Mouse (Mus musculus): ENCODE results near the gene Trpm3.

Trpm3 gene

DNA sequence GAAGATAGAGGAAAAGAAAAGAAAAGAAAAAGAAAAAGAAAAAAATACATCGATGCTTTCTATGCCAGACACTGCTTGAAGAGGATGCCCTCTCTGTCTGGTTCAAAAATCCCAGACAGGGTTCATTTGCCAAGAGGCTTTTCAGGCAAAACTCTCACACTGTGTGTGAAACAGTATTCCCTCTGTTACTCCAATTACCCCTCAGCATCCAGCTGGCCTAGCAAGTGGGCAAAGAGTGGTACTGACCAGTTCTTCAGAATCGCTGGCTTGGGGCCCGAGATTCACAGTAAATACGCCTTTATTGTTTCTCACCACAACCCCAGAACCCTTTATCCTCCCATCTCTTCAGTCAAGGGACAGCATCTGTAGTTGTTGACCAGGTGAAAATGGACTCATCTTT, 178.5 kb downstream of the Trpm3 start:
- no peak for DNase-seq

DNA sequence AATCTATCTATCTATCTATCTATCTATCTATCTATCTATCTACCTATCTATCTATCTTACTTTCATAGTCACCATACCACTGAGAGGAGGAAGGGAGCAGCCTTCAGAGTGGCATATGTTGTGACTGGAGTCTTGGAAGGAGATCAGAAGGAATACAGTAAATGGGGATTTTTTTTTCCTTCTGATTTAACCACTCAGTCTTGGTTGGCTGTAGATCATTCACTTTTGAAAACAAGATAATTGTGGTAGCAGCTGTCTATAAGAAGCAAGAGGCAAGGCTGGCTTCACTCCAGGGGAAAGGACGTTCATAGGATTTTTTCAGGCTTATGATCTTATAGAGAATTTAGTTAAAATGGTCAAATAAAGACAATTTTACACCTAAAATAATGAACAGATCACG, 188.0 kb downstream of the Trpm3 start:
- no peak for DNase-seq

DNA sequence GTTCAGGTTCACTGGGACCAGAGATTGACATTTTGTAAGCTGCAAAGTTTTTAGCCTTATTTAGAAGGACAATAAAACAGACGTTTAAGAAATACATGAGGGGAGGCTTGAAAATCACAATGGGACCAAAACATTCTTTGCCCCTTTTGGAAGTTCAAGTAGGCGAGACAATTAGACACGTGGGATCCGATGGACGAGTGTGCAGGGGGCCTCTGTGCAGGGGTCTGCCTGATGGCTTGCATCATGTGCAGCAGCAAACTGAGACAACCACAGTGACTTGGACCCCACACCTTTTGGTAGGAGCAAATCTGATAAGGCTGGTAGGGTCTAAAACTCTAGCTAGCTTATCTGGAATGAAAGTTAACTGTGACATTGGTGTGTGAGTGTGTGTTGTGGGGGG, 188.4 kb downstream of the Trpm3 start:
- DNase-seq, result no peak

DNA sequence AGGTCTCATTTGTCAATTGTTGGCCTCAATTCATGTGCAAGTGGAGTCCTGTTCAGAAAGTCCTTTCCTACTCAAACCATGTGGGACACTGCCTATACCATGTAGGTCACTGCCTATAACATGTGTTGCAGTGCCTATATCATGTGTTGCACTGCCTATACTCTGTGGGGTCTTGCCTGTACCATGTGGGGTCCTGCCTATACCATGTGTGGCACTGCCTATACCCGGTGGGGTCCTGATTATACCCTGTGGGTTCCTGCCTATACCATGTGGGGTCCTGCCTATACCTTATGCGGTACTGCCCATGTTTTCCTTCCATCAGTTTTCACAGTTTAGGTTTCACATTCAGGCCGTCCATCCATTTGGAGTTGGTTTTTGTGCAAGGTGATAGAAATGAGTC, 197.4 kb downstream of the Trpm3 start:
- DNase-seq, result no peak

DNA sequence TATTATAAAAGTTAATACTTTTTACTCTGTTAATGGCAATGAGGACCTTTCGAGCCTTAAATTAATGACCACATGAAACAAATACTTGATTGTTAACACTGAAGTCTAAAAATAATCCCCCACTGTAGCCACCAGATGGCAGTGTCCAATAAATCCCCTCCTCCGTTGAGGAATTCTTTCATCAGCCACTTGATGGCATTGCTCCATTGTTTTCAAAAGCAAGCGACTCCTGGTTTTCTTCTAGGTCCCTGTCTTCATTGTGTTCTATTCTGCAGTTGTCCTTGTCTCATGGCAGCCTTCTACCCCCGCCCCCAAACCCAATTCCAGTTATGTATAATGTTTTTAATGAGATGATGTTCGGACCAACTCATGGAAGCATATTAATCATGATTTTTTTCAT, 198.6 kb downstream of the Trpm3 start:
- DNase-seq, result no peak

DNA sequence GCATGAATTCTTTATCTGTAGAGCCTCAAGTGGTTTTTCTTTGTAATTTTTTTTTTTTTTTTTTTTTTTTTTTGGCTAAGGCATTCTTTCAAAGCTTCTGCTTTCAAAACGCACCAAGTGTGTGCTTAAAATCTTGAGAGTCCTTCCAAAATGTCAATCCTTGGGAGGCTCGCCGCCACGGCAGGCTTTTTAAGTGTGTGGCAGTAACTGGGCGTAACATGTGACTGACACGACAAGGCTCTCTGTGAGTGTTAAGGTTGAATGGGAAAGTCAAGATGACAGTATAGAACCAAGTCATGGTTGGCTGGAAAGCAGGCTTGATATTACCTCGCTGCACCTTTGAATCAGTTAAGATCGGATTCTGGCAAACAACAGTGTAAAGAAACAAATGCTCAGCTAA, 200.1 kb downstream of the Trpm3 start:
- DNase-seq, result no peak

DNA sequence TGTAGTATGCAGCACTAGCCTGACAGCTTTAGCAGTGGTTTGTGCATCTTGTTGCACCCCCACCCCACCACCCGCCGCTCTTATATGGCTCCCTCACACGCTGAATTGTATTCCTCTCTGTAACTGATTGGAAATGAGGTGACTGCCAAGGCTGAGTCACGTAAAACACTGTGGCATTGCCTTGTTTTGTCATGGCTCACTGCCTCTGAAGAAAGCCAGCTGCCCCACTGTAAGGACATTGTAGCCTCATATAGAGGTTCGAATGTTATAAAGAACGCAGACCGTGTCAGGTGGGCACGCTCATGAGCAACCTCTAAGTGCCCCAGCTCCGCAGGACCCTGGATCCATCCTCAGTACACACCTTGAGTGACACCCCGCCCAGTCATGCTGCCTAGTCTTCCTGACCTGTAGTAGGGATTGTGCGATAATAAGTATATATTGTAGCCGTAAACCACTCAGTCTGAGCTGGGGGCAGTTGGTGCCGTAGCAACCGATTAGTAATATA, 215.2 kb downstream of the Trpm3 start:
- DNase-seq, result no peak

DNA sequence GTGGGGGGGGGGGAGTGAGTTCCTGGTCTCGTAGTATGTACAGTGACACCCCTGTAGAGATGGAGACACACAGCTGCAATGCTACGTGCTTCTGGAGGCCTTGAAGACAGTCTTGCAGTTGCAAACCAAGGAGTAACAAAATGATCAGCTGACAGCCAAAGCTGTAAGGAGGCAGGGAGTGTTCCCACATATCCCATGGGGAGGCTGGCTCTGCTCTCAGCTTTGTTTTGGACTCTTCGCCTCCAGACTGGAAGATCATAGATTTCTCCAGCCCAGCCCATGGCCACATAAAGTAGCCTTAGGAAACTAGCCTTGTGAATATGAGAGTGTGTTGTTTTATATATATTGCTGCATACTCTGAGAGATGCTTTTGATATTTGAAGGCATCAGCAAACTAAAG, 248.0 kb downstream of the Trpm3 start:
- DNase-seq, result no peak

- no peak for DNase-seq
Measured at GRCm38 (mm10) chr19:22394700-22395099, 255.9 kb downstream of the Trpm3 start.

DNA sequence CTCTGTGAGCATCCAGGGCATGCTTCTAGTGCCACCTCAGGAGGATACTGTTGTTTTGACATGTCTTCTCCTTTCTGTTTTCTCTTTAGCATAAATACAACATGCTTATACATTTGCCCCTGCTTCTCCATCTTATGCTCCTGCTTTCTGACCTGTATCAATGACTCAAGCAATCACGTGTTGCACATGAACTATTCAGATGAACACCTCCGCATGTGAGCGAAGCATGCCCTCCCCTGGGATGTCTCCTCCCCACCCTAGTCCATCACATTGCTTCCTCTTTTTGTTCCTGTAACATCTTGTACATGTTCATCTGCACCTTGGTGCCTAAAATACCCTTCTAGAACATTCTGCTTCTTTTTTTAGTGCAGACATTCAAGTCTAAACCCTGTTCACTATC, 265.2 kb downstream of the Trpm3 start:
- DNase-seq, result no peak

DNA sequence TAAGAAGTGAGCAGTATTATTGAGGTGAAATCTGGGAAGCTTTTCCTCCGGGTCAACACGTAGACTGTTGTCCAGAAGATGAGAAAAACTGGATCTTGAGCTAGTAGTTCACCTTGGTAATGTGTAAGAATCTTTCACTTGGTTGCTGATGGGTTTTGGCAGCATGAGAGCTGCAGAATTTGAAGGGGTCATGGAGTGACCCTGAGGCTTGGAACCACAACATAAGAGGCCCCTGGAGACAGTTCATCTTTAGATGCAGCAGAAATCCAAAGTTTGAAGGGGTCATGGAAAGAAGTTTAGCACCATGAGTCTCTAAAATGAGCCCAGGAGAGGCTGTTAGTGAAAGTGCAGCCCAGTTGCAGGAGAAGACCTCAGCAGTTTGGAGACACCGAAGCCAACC, 279.4 kb downstream of the Trpm3 start:
- no peak for DNase-seq

DNA sequence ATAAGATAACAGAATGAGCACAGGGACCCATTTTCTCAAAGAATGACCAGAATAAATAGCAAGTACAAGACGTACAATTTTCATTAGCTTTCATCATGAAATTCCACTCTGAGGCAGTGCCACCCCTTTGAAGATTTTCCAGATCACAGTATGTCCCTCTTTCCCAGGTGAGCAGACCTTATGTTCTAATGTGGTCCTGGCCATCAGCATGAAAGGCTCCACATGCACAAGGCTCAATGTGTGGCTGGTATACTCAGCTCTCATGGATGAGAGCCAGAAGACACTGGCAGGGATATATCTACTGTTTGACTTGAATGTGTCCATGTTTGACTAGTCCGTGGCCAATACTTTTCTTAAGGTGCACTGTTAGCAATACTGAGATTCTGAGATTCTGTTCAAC, 298.4 kb downstream of the Trpm3 start:
- no peak for DNase-seq

- no peak for DNase-seq
Measured at GRCm38 (mm10) chr19:22447418-22448339, 308.8 kb downstream of the Trpm3 start.

DNA sequence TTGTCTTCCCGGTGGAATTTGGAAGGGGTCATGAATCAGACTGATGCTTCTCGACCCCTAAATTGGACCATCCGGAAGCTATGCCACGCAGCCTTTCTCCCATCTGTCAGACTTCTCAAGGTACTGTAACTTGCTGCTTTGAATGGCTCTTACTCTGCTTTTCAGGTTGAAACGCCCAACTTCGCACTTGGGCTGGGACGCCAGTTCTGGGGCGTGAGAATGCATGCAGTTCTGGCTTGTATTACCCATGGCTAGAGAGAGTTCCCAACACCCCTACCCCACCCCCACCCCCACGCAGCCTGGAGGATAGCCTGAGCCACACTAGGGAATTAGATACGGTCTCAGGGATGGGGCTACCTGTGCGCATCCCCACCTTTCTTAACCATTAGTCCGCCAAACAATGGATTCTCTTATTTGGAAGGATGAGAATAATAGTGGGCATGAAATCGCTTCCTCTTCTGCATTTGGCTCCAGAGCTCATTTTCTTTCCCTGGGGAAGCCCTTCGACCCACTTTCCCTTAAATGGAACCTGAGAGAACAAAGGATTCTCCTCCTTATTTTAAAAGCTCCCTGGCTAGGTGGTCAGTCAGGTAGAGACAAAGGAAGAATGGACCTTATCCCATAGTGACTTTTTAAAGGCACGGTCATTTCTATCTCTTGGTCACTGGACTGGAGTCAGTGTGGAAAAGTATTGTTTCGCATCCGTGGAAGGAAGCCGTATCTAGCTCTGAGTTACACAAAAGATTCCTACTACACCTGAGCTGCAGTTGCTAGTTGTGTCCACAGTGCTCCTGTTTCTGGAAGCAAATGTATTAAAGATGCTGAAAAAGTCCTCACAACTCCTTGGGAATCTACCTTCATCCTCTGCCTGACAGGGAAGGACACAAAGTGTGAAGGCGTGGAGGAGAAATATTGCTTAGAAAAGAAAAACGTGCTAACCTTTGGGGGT, 309.8 kb downstream of the Trpm3 start:
- no peak for DNase-seq

DNA sequence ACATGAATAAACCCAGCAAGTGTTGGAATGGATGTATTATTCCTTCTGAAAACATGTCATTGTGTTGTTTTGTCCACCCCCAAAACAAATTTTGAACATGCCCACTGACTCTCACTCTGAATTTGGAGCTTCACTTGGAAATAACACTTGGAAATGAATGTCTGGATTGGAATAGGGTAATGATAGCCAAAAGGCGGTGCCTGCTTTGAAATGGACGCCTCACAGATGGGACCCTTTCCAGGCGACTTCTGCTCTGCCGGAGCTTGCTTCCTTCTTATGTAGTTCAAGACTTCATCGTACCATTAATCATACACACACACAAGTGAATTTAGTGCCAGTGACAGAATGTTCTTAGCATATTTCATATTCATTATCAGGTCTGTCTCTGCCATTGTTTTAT, 312.4 kb downstream of the Trpm3 start:
- DNase-seq, result no peak

GRCm38 (mm10) chr19:22456935-22457334, 318.1 kb downstream of the Trpm3 start:
- no peak for DNase-seq

DNA sequence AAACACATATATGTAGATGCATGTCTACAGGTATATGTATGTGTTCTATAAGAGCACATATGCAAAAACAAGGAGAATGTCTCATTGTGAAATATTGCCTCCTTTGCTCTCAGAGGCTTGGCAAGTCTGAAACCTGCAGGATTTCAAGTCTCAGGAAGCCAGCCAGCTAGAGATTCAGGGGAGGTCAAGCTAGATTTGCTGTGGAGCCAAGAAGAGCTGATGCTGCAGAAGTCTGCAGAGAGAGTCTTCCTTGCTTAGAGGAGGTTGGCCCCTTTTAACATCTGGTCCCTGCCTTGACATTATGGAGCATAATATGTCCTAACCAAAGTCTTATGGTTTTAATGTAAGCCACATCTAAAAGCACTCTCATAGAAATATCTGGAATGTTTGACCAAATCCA, 323.2 kb downstream of the Trpm3 start:
- no peak for DNase-seq

- DNase-seq, result no peak
Measured at GRCm38 (mm10) chr19:22463506-22463905, 324.7 kb downstream of the Trpm3 start.

DNA sequence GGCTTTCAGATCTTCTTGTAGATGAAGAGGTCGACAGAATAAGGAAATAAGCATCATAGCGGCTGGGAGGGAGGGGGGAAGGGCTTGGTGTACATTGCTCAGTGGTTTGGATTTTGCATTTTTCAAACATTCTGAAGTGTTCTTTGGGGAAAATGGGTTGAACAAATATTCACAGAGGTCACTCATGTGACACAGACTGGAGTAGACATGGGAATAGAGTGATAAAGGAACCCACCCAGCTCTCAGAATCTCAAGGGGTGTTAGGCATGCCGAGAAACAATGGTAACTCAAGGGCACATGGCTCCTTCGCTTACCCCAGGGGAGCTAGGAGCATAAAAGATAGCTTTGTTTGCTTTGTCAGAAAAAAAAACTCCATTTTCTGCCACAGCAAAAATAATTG, 330.8 kb downstream of the Trpm3 start:
- DNase-seq, result no peak

- no peak for DNase-seq
Measured at GRCm38 (mm10) chr19:22473030-22473712, 334.3 kb downstream of the Trpm3 start.

DNA sequence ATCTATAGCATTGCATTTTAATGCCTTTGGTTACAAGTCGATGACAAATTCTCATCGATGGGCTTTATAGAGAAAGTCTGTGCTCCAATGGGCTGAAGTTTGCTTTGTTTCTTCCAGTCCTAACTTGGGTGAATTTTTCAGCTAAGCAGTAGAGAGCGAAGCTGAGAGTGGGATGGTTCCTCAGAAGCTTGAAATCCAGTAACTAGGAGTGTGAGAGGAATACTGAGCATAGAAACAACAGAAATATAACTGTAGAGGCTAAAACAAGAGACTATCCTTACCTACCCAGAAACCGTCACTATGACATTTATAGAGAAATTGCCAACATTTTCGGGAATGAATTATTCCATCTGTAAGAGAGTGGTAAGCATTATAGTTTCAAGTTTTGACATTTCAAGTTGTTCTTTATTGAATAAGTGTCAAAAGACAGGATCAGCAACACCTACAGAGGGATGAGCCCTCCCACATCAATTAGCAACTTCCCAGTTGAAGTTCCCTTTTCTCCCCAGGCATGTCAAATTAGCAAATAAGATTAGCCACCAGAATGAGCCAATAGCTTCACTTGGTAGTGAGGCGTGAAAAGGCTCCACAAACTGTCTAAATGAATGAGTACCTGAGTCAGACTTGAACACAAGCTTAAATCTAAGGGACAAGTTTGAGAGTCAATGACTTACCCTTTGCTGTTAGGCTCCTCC, 339.6 kb downstream of the Trpm3 start:
- DNase-seq, result no peak

DNA sequence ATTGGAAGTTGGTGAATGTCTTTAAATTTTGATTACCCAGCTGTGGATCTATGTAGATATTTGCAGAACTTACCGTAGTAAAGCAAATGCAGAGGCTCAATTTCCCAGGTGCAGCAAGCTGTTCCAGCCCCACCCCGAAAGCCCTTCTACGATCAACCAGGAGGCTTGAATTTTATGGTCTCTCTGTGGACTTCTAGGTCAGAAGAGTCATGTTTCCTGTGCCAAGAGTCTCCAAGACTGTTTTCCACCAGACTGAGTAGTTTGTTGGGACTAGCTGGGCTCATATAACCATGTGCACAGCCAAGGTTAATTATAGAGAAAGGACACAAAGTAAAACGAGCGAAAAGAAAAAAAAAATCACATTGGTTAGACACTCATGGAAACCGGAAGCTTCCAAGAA, 364.6 kb downstream of the Trpm3 start:
- DNase-seq, result no peak

All from thymus, adult 18-20 months (tissue).